Mouse (Mus musculus) retina, adult 2 months (tissue): ENCODE data around the gene Nenf.

Experiments used
- DNase-seq: peaks from one replicate; pipeline ENCODE4 v3.0.0-alpha.2; 2012; ENCODE audit warnings: low read depth, low spot score

Nenf gene

GRCm38 (mm10) chr1:191317591-191318196 lies at the start of gene Nenf:
TSS of gene Nenf (minus strand) at chr1:191318194.
- no peak for DNase-seq

GRCm38 (mm10) chr1:191364477-191364876 lies 46.5 kb upstream of the Nenf start:
- peak; percentile 15 for DNase-seq

- DNase-seq: no peak
Measured at GRCm38 (mm10) chr1:191362412-191362811, 44.4 kb upstream of the Nenf start.

- DNase-seq: no peak
Measured at GRCm38 (mm10) chr1:191359478-191359877, 41.5 kb upstream of the Nenf start.

- DNase-seq: no peak
Measured at GRCm38 (mm10) chr1:191356936-191357335, 38.9 kb upstream of the Nenf start.

- DNase-seq: no peak
Measured at GRCm38 (mm10) chr1:191353836-191354235, 35.8 kb upstream of the Nenf start.

GRCm38 (mm10) chr1:191352786-191353488 lies 34.9 kb upstream of the Nenf start:
- DNase-seq: peak; percentile 8

GRCm38 (mm10) chr1:191350355-191350754 lies 32.4 kb upstream of the Nenf start:
- DNase-seq: no peak

GRCm38 (mm10) chr1:191349486-191350037 lies 31.6 kb upstream of the Nenf start:
- no peak for DNase-seq

GRCm38 (mm10) chr1:191348996-191349395 lies 31.0 kb upstream of the Nenf start:
- no peak for DNase-seq

- DNase-seq: no peak
Measured at GRCm38 (mm10) chr1:191348592-191348991, 30.6 kb upstream of the Nenf start.

GRCm38 (mm10) chr1:191347602-191348001 lies 29.6 kb upstream of the Nenf start:
- DNase-seq: no peak

GRCm38 (mm10) chr1:191340530-191340929 lies 22.5 kb upstream of the Nenf start:
- DNase-seq: no peak

GRCm38 (mm10) chr1:191339876-191340275 lies 21.9 kb upstream of the Nenf start:
- no peak for DNase-seq

GRCm38 (mm10) chr1:191334500-191334899 lies 16.5 kb upstream of the Nenf start:
- no peak for DNase-seq

- no peak for DNase-seq
Measured at GRCm38 (mm10) chr1:191330356-191330755, 12.4 kb upstream of the Nenf start.

GRCm38 (mm10) chr1:191328019-191328441 lies 10.0 kb upstream of the Nenf start:
- no peak for DNase-seq

- DNase-seq: no peak
Measured at GRCm38 (mm10) chr1:191327258-191327657, 9.3 kb upstream of the Nenf start.

GRCm38 (mm10) chr1:191326233-191326882 lies 8.4 kb upstream of the Nenf start:
- DNase-seq: no peak

- peak; percentile 83 for DNase-seq
Measured at GRCm38 (mm10) chr1:191325726-191326232, 7.8 kb upstream of the Nenf start, which contains the start of gene Tmem206. TSS of gene Tmem206 (plus strand) at chr1:191325912.

GRCm38 (mm10) chr1:191324733-191325590 lies 7.0 kb upstream of the Nenf start:
- no peak for DNase-seq
